Mouse (Mus musculus): ENCODE results near the gene Rims1.

Gene Rims1

DNA sequence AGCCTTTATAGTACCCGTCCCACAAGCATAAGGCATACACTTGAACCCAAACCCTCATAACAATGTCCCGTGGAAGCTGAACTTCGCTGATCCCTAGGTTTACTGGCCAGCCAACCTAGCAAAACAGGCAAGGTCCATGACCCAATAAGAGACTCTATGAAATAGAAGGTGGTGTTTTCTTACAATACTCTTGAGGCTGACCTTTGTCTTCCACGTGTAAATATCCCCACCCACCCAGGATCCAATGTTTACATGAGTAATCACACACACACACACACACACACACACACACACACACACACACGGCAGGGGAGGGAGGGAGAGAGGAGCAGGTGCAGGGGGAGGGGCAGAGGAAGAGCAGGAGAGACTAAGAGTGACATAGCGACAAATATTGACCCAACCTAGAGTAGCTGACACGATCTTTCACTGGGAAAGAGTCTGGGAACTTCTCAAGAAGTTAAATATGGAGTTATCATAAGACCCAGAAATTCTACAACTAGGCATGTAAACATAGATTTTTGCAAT is 217.9 kb downstream of the Rims1 start:
- no peak for DNase-seq (ENCODE audit: low spot score in 2 of 2)

- no peak for DNase-seq (ENCODE audit: low spot score in 2 of 2)
Measured at GRCm38 (mm10) chr1:22585560-22585959, 220.2 kb downstream of the Rims1 start.

- DNase-seq (ENCODE audit: low spot score in 2 of 2): no peak
Measured at GRCm38 (mm10) chr1:22579470-22579869, 226.3 kb downstream of the Rims1 start.

GRCm38 (mm10) chr1:22572720-22573119 is 233.1 kb downstream of the Rims1 start:
- no peak for DNase-seq (ENCODE audit: low spot score in 2 of 2)

- no peak for DNase-seq (ENCODE audit: low spot score in 2 of 2)
Measured at GRCm38 (mm10) chr1:22546273-22546672, 259.5 kb downstream of the Rims1 start.

DNA sequence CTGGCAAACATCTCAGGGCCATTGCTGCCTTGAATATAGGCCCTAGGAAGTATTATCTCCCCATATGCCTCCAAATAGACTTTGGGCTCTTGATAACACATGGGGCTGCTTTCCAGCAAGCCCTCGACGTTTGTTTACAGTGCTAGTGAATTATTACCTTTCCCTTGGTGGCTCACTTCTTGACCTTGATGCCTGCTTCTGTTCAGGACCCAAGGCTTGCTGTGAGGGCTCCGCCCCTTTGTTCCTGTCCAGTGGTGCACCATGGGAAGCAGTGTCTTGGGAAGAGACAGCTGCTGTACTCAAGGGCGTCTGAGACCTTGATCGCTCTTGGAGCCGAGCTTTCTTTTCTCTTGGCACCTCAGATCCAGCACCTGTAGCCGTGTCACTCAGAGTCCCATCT is 267.7 kb downstream of the Rims1 start:
- DNase-seq (ENCODE audit: low spot score in 2 of 2): no peak

- DNase-seq (ENCODE audit: low spot score in 2 of 2): no peak
Measured at GRCm38 (mm10) chr1:22536776-22537175, 269.0 kb downstream of the Rims1 start.

- no peak for DNase-seq (ENCODE audit: low spot score in 2 of 2)
Measured at GRCm38 (mm10) chr1:22535049-22535448, 270.7 kb downstream of the Rims1 start.

DNA sequence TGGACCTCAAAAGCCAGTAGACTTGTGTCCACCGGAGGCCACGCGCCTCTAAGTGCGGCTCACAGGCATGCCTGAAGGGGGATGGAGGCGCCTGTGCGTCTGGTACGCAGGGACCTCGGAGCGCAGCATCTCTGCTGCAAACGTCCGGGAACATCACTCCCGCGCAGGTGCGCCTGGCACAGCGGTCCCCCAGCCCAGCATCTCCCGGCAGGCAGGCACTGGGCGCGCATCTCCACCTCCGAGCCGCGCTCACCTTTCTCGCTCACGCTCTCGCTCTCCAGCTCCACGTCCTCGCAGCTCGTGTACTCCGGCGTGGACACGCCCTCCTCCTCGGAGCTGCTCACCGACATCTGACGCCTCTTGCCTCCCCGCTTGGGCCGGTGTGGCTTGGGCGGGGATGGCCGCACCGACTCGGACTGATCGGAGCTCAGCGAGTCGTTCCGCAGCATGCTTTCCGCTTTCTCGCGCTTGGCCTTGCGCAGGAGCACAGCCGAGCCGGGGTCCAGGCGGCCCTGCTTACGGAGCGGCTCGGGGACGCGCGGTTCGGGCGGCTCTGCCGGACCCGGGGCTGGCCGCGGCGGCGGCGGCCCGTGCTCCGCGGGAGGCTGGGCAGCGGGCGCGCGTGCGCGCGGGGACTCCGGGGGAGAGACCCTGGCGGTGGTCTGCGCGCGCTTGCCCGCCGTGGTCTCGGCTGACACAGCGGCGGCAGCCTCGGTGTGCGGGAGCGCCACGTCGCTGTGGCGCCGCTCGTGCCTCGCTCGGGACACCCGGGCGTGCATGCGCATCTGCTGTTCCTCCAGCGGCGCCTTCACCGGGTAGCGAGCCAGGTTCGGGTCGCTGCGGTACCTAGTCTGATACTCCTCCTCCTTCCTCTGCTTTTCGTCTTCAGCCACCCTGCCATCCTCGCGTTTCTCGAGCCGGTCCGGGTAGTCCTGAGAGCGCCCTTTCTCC is 272.4 kb downstream of the Rims1 start:
- peak in 1 of 2 experiments; percentile 32 for DNase-seq (ENCODE audit: low spot score in 2 of 2)

GRCm38 (mm10) chr1:22515103-22515502 is 290.7 kb downstream of the Rims1 start:
- no peak for DNase-seq (ENCODE audit: low spot score in 2 of 2)

- no peak for DNase-seq (ENCODE audit: low spot score in 2 of 2)
Measured at GRCm38 (mm10) chr1:22512421-22512820, 293.4 kb downstream of the Rims1 start.

GRCm38 (mm10) chr1:22511614-22512013 is 294.2 kb downstream of the Rims1 start:
- no peak for DNase-seq (ENCODE audit: low spot score in 2 of 2)

DNA sequence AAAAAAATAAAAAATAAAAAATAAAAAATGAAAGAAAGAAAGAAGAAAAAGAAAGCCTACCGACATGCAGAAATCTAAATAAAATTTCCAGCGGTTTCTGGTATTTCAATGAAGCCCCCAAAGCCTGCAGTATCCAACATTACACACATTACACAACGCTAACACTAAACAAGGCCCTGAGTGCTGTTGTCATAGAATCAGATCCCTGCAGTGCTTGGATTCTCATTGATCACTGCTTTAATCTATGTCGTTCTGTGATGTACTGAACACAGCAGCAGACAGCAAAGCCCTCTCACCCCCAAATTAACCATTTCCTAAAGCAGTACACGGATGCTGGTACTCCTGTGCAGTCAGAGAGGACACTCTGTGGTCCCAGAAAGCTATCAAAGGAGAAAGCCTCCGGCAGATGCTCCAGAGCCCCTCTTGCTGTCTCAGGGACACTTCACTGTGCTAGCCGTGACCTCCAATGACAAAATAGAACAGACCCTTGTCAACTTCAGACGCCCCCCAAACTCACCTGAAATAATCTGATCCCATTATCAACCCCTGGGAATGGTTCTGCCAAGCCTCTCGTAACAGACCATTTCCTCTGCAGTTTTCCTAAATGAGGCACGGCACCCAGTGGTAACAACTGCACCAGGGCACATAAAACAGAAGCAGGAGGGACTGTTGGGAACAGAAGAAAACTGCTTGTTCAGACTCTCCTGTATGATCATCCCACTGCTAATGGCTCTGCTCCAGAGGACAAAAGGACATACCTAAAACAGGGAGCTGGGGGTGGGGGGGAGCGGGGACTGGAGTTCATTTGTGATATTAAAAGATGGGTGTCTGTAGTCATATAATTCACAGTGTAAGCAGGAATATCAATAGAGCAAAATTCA is 296.8 kb downstream of the Rims1 start:
- DNase-seq (ENCODE audit: low spot score in 2 of 2): no peak

DNA sequence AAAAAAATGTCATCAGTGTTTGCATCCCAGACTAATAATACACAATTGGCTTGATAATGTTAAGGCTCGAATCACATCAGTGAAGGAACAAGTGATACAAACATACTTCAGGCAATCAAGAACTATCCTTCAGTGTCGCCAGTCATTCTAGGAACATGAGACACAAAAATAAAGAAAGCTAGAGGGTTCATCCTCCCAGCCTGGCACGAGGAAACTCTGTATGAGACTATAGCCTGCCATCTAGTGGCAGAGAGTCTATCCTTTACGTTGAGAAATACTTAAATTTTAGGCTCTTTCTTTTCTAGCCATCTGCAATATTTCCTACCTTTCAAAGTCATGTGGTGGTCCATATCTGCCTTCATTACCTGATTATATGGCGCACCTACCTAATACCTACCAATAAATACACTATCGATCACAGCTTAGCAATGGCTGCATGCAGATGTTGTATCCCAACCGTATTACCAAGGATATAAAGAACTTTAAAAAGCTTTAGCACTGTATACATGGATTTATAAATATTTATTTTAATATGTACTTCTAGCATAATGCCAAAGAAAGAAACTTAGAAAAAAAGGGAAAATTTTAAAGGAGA is 318.4 kb downstream of the Rims1 start:
- no peak for DNase-seq (ENCODE audit: low spot score in 2 of 2)

DNA sequence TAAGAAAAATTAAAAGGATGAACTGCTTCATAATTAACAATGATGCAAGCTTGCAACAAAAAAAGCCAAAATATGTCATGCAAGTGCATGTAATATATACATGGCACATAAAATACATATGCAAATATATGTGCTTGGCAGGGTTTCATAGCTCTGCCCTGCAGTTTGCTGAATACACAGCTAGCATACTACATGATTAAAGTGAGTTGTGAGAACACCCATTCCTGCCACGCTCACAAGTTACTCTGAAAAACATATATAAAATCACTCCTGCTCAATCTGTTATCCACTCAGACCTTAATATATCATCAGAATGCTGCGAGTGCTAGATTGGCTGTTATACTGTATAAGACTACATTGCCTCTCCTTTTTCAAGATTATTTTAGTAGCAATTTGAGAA is 329.6 kb downstream of the Rims1 start:
- no peak for DNase-seq (ENCODE audit: low spot score in 2 of 2)

GRCm38 (mm10) chr1:22467033-22467432 is 338.8 kb downstream of the Rims1 start:
- no peak for DNase-seq (ENCODE audit: low spot score in 2 of 2)

DNA sequence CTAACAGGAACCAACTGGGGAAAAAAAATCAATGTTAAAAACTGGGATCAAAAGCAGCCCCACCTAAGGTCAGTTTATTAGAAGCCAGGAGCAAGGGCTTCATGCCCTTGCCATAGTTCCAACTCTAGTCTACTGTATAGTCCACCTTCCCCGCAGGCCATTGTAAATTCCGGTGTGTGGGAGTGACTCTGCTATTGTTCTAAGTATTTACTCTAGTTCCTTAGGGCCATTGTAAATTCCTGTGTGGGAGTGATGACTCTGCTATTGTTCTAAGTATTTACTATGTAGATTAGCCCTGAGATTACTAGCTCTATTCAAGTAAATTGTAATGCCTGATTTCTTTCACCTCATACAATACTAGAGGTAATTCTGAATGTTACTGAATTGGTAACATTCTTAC is 339.2 kb downstream of the Rims1 start:
- no peak for DNase-seq (ENCODE audit: low spot score in 2 of 2)

- DNase-seq (ENCODE audit: low spot score in 2 of 2): no peak
Measured at GRCm38 (mm10) chr1:22424020-22424419, 381.8 kb downstream of the Rims1 start.

GRCm38 (mm10) chr1:22422102-22422501 is 383.7 kb downstream of the Rims1 start:
- DNase-seq (ENCODE audit: low spot score in 2 of 2): no peak

DNA sequence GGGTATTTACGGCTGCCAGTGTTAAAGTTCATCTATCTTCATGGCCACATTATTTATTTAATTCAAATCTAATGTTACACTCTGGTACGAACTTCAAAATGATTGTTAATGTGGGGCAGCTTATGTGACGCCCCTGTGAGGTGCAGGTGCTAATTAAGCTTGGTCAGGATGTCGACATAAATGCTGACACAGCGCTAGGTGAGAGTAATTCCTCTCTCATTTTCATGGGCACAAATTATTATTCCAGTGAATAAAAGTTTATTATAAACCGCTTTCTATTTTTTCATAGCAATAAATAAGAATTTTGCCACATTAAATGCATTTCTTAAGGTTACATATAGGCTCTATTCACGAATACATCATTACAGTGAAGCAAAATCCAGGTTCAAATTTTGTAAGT is 395.6 kb downstream of the Rims1 start:
- no peak for DNase-seq (ENCODE audit: low spot score in 2 of 2)

- DNase-seq (ENCODE audit: low spot score in 2 of 2): no peak
Measured at GRCm38 (mm10) chr1:22386361-22386760, 419.4 kb downstream of the Rims1 start.

DNA sequence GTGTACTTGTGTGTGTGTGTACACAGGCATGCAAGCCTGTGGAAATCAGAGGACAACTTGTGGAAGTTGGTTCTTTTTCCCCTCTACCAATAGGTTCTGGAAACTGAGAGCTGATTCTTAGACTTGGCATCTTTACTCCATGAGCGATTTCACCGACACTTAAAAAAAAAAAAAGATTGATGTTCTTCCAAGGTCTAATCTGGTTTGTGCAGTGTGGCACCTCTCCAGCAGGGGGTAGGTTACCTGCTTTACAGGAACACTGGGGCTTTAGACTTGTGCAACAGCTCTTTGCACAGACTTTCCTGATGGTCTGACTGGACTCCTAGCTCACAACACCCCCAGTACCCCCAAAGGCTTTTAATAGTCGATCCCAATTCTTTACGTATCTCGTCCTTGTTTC is 428.1 kb downstream of the Rims1 start:
- no peak for DNase-seq (ENCODE audit: low spot score in 2 of 2)

Measured in frontal cortex, postnatal 14 days (tissue).